Mouse (Mus musculus) liver, adult 2 months (tissue): Measurements from ENCODE around the gene Slc24a2.

ENCODE experiments used
- CTCF ChIP-seq: fragments of 200-500 bp; IDR thresholded peaks from 2 replicates; pipeline ENCODE4 v1.5.1; 2011; ENCODE audit warnings: low read depth, low read length, control low read depth
- POLR2A ChIP-seq: fragments of 200-500 bp; IDR thresholded peaks from 2 replicates; pipeline ENCODE4 v1.6.1; 2011; ENCODE audit warnings: low read length, control low read depth; ENCODE audit not compliant: insufficient read depth; ENCODE audit errors: extremely low read depth

DNA sequence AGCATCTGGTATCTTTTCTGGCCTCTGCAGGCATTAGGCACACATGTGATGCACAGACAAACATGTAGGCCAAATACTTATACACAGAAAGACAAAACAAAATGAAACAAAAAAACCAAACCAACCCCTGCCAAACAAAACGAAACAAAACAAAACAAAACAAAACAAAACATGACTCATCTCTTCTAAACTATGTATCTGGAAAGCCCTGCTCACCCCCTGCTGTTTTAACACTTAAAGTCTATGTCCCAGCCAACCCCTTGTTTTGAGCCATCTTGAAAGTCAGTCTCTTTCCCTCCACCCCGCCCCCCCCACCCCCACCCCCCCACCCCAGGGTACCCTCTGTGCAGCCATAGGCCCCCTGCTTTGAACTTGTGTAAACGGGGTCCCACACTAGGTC is 293.6 kb downstream of the Slc24a2 start:
- TF ChIP-seq CTCF (no peak), POLR2A (no peak)
